ENCODE assay signal across 8 mouse cellular contexts in the genomic region with DNA sequence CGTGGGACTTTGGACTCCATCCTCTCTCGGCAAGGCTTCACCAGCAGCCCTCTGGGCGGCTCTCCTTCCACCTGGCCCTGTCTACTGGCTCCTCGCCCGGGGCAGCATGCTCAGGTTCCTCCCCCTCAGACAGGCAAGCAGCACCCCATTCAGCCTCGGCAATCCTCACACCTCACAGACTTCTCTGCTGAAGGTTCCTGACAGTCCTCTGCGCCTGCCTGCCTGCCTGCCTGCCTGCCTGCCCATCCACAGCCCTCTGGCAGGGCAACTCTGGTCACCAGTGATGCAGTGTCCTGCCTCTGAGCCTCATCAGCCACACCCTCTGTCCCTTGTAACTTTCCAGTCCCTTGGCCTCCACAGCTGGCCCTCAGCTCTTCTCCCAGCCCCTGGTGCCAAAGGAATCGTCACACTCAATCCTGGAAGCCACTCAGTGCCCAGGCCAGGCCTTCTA. TPM values are rescaled to one million over a fixed set of nuclear protein-coding genes. Genes with fewer than 3 reads are reported as not detected.
A peak's percentile ranks its signal among the peaks of the same experiment; 100 is the strongest.
DNase-seq lines count a peak whose midpoint lies in the region; ATAC-seq lines count a peak whose summit lies in the region.

No protein-coding gene starts in this region.

- no peaks in the 10 kb centered on the region for H3K9me3 ChIP-seq in lung, embryonic 15.5 days
- H3K9me3 ChIP-seq in neural tube, embryonic 15.5 days (replicated peaks): no peaks in the 10 kb centered on the region

- peaks cover 13% of the 10 kb centered on the region; the same call in 1 of the 2 replicates for H3K36me3 ChIP-seq in lung, embryonic 15.5 days
- peaks cover 14% of the 10 kb centered on the region; the same call in 1 of the 2 replicates for H3K36me3 ChIP-seq in neural tube, embryonic 15.5 days

- no peaks in the 10 kb centered on the region for H3K27me3 ChIP-seq in lung, embryonic 15.5 days
- H3K27me3 ChIP-seq in neural tube, embryonic 15.5 days (replicated peaks): no peaks in the 10 kb centered on the region

- DNase-seq in heart, adult 18-20 months: peak; percentile 73 to 77
- DNase-seq in heart, adult 8-10 months (ENCODE audit: low spot score): no peak
- peak; percentile 78 to 82 for DNase-seq in cerebellum, postnatal 10 days
- peak; percentile 65 for DNase-seq in heart, postnatal 4 days
- no peak for DNase-seq in layer of hippocampus, adult 18-20 months (ENCODE audit: low spot score in 2 of 2)
- no peak for DNase-seq in thymus, postnatal 0 days (ENCODE audit: low spot score)

- ATAC-seq in lung, embryonic 15.5 days (ENCODE audit: borderline replicate concordance, extremely low read depth, low FRiP score, low TSS enrichment): peak; percentile 21; the same call in 1 of the 2 replicates
- no peak for ATAC-seq in neural tube, embryonic 15.5 days (ENCODE audit: low FRiP score)

- H3K4me1 ChIP-seq in lung, embryonic 15.5 days: peaks cover 45% of the 10 kb centered on the region
- peaks cover 41% of the 10 kb centered on the region for H3K4me1 ChIP-seq in neural tube, embryonic 15.5 days

- no peak overlapping the region for H3K4me2 ChIP-seq in lung, embryonic 15.5 days
- H3K4me2 ChIP-seq in neural tube, embryonic 15.5 days: no peak overlapping the region

- H3K9ac ChIP-seq in lung, embryonic 15.5 days: no peak overlapping the region
- no peak overlapping the region for H3K9ac ChIP-seq in neural tube, embryonic 15.5 days (replicated peaks)

- peak overlapping the region; percentile 62 for H3K27ac ChIP-seq in lung, embryonic 15.5 days
- no peak overlapping the region for H3K27ac ChIP-seq in neural tube, embryonic 15.5 days (replicated peaks)

- 64% methylated on average over 8 of the region's 8 CpGs for WGBS in lung, embryonic 15.5 days
- WGBS in neural tube, embryonic 15.5 days: 80% methylated on average over 8 of the region's 8 CpGs

- no peak overlapping the region for H3K4me3 ChIP-seq in lung, embryonic 15.5 days
- H3K4me3 ChIP-seq in neural tube, embryonic 15.5 days (replicated peaks): no peak overlapping the region

RNA-seq across cellular contexts. Expression of a gene that starts 39.8 kb away (rescaled TPM):
- 10 to 100 TPM; 71.3 to 77.6 TPM for total RNA-seq in heart, adult 18-20 months (2021)
- total RNA-seq in heart, adult 8-10 months (2022): 10 to 100 TPM; 52.8 to 75.4 (median 55.2) TPM
- total RNA-seq in heart, postnatal 4 days (2021): 10 to 100 TPM; 84.8 to 93.5 TPM
- 40.3 and 40.6 TPM in 2 replicates for polyA plus RNA-seq in lung, embryonic 15.5 days (2015; fragmentation: Nextera tagmentation; extraction: Ambion mirVana)
- 10 to 100 TPM; 66.9 to 67.5 TPM for total RNA-seq in layer of hippocampus, adult 18-20 months (2021)
- polyA plus RNA-seq in thymus, postnatal 0 days (2015; fragmentation: Nextera tagmentation; extraction: Ambion mirVana): 54.1 and 57.7 TPM in 2 replicates
- polyA plus RNA-seq in neural tube, embryonic 15.5 days (2015; fragmentation: Nextera tagmentation; extraction: Ambion mirVana): 15.2 and 22.0 TPM in 2 replicates

Comparison
In these comparisons a context has a peak if more than half of its experiments do, and no peak if none do; other contexts are left out.
1. DNase-seq: peak in heart, adult 18-20 months (2 of 2), cerebellum, postnatal 10 days (2 of 2) and heart, postnatal 4 days (single experiment); none in heart, adult 8-10 months (single experiment), layer of hippocampus, adult 18-20 months (0 of 2) and thymus, postnatal 0 days (single experiment).